Mouse (Mus musculus) spleen, adult 2 months (tissue): ENCODE results near the gene Tmem54. TPM values are rescaled to one million over a fixed set of nuclear protein-coding genes. Genes with fewer than 3 reads are reported as not detected.

ENCODE experiments used
- DNase-seq, 2 experiments: peaks; one replicate each; pipeline versions ENCODE4 v3.0.0 to v3.0.0-alpha.2; 2012 to 2021; ENCODE audit warnings: low spot score in 2 of 2, low read depth in 1 of 2
- H3K27ac ChIP-seq: fragments of 200-500 bp; 2 replicates; pipeline ENCODE4 v1.5.1; 2012; ENCODE audit warnings: low read length, inconsistent platforms; ENCODE audit not compliant: insufficient read depth
- H3K27me3 ChIP-seq: fragments of 200-500 bp; 2 replicates; pipeline ENCODE4 v1.6.1; 2012; ENCODE audit warnings: mild to moderate bottlenecking, moderate library complexity, low read length, inconsistent platforms; ENCODE audit not compliant: control insufficient read depth, insufficient read depth
- H3K36me3 ChIP-seq: fragments of 200-500 bp; 2 replicates; pipeline ENCODE4 v1.6.1; 2012; ENCODE audit warnings: mild to moderate bottlenecking, low read length, inconsistent platforms; ENCODE audit not compliant: control insufficient read depth, insufficient read depth
- H3K4me1 ChIP-seq: fragments of 200-500 bp; 2 replicates; pipeline ENCODE4 v1.6.1; 2011; ENCODE audit warnings: inconsistent platforms; ENCODE audit not compliant: control insufficient read depth, insufficient read depth, insufficient read length
- H3K4me3 ChIP-seq: fragments of 200-500 bp; 2 replicates; pipeline ENCODE4 v1.5.1; 2011; ENCODE audit warnings: mild to moderate bottlenecking, inconsistent platforms; ENCODE audit not compliant: insufficient read depth, insufficient read length; ENCODE audit errors: extremely low read depth
- CTCF ChIP-seq: fragments of 200-500 bp; IDR thresholded peaks from 2 replicates; pipeline ENCODE4 v1.5.1; 2011; ENCODE audit warnings: mild to moderate bottlenecking, inconsistent platforms; ENCODE audit not compliant: insufficient read depth, insufficient read length, insufficient replicate concordance; ENCODE audit errors: extremely low read depth
- POLR2A ChIP-seq: fragments of 200-500 bp; IDR thresholded peaks from 2 replicates; pipeline ENCODE4 v1.6.1; 2011; ENCODE audit warnings: low read depth, low read length, inconsistent platforms
- WGBS: fragments of 180-500 bp; shearing (Covaris S2); methylation state at CpG from one replicate; pipeline ENCODE4 v1.1.7; 2018; 5-methylcytosine and 5-hydroxymethylcytosine counted together
- polyA plus RNA-seq: library from polyadenylated mRNA; depleted of rRNA; stranded (reverse); fragments of >200 nt; gene quantifications from 2 replicates; pipeline ENCODE4 v1.2.3, GENCODE M21; 2012

Gene Tmem54
- polyA plus RNA-seq, 1 experiment: 0.60 TPM

- peak in 1 of 2 experiments; percentile 53 for DNase-seq
- no peak for TF ChIP-seq POLR2A
- TF ChIP-seq CTCF: no peak
- no peak overlapping the region; the same call in 1 of the 2 replicates for H3K4me3 ChIP-seq
- WGBS: 2% methylated on average over 41 of the region's 59 CpGs
- no peaks in the 10 kb centered on the region for H3K36me3 ChIP-seq
- H3K27me3 ChIP-seq: peaks cover 17% of the 10 kb centered on the region
- H3K27ac ChIP-seq: no peak overlapping the region
- no peaks in the 10 kb centered on the region; the same call in 1 of the 2 replicates for H3K4me1 ChIP-seq
These were observed 15.4 kb downstream of the Tmem54 start for GRCm38 (mm10) chr4:129120520-129121445.

- Histone ChIP-seq H3K27me3 (peaks cover 20% of the 10 kb centered on the region), H3K36me3 (no peaks in the 10 kb centered on the region), H3K4me3 (no peak within 1 kb of the TSS; the same call in 1 of the 2 replicates), H3K4me1 (no peaks in the 10 kb centered on the region; the same call in 1 of the 2 replicates), H3K27ac (no peak within 1 kb of the TSS)
- TF ChIP-seq POLR2A: no peak
- TF ChIP-seq CTCF: no peak
- DNase-seq: no peak
- 14% methylated on average over 17 of the region's 17 CpGs for WGBS
These were observed 16.3 kb downstream of the Tmem54 start, which contains the start of gene Hpca for GRCm38 (mm10) chr4:129121569-129122086. Hpca (minus strand) TSS chr4:129122036.

GRCm38 (mm10) chr4:129122107-129122506, 16.8 kb downstream of the Tmem54 start:
- WGBS: 35% methylated on average over 9 of the region's 9 CpGs
- H3K36me3 ChIP-seq: no peaks in the 10 kb centered on the region
- H3K4me1 ChIP-seq: no peaks in the 10 kb centered on the region; the same call in 1 of the 2 replicates
- no peak overlapping the region for H3K27ac ChIP-seq
- no peak for DNase-seq
- TF ChIP-seq CTCF (no peak), POLR2A (no peak)
- peaks cover 20% of the 10 kb centered on the region for H3K27me3 ChIP-seq
- H3K4me3 ChIP-seq: no peak overlapping the region

GRCm38 (mm10) chr4:129122719-129123118, 17.4 kb downstream of the Tmem54 start:
- DNase-seq: no peak
- Histone ChIP-seq H3K4me3 (no peak overlapping the region), H3K27ac (no peak overlapping the region), H3K4me1 (no peaks in the 10 kb centered on the region; the same call in 1 of the 2 replicates), H3K27me3 (peaks cover 20% of the 10 kb centered on the region), H3K36me3 (no peaks in the 10 kb centered on the region)
- WGBS: 28% methylated on average over 8 of the region's 8 CpGs
- TF ChIP-seq CTCF: no peak
- TF ChIP-seq POLR2A: no peak

- DNase-seq: no peak
- Histone ChIP-seq H3K4me1 (no peaks in the 10 kb centered on the region; the same call in 1 of the 2 replicates), H3K27ac (no peak overlapping the region), H3K27me3 (peaks cover 20% of the 10 kb centered on the region), H3K4me3 (no peak overlapping the region), H3K36me3 (no peaks in the 10 kb centered on the region)
- TF ChIP-seq POLR2A (no peak), CTCF (no peak)
- WGBS: 13% methylated on average over 13 of the region's 13 CpGs
These were observed 19.4 kb downstream of the Tmem54 start for GRCm38 (mm10) chr4:129124652-129125146.

GRCm38 (mm10) chr4:129125736-129126451, 20.5 kb downstream of the Tmem54 start:
- H3K4me3 ChIP-seq: no peak overlapping the region
- TF ChIP-seq POLR2A (no peak), CTCF (no peak)
- no peak for DNase-seq
- no peak overlapping the region for H3K27ac ChIP-seq
- H3K36me3 ChIP-seq: no peaks in the 10 kb centered on the region
- H3K27me3 ChIP-seq: peaks cover 16% of the 10 kb centered on the region
- 26% methylated on average over 19 of the region's 19 CpGs for WGBS
- H3K4me1 ChIP-seq: peaks cover 4% of the 10 kb centered on the region
